Mouse (Mus musculus): Measurements from ENCODE around the gene Nefh. TPM values are rescaled to one million over a fixed set of nuclear protein-coding genes. Genes with fewer than 3 reads are reported as not detected.

Nefh gene
- polyA plus RNA-seq, 1 experiment from 2014 or later, result 0.05 TPM

DNA sequence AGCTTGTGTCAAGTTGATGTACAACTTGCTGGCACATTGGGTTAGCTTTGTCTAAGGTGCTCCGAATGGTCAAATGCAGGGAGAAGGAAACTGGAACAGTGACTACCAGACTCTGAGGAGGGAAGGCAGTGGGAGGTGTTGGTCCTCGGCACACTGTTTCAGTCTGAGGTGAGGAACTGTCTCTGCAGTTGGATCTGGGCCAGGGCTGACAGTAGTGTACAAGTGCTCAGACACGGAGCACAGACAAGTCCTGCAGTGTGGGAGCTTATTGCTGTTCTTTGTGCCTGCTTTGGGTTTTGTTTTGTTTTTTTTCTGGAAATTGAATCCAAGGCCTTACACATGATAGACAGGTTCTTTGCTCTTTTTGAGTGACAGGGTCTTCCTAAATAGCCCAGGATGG is 35.1 kb upstream of the Nefh start:
- ChIA-PET CTCF (interaction anchor here (1.1 to 2.0 kb wide), 4 partner anchors 10 to 83 kb away, joined by 3 to 14 read pairs (median 4); no protein-coding TSS in a partner anchor), POLR2A (interaction anchor here (0.6 kb wide), 1 partner anchor 83 kb away, joined by 3 read pairs; no protein-coding TSS in a partner anchor)
- ATAC-seq (no peak), DNase-seq (ENCODE audit: low read depth, low spot score) (no peak)
- H3K27me3 ChIP-seq, result peaks cover 5% of the 10 kb centered on the region
- in situ Hi-C loops (cut with MboI; ENCODE audit: low pct_unique_long_range_greater_than_20kb), result no loop called here
- no peak for TF ChIP-seq CTCF (IDR thresholded peaks at IDR 0.05)

DNA sequence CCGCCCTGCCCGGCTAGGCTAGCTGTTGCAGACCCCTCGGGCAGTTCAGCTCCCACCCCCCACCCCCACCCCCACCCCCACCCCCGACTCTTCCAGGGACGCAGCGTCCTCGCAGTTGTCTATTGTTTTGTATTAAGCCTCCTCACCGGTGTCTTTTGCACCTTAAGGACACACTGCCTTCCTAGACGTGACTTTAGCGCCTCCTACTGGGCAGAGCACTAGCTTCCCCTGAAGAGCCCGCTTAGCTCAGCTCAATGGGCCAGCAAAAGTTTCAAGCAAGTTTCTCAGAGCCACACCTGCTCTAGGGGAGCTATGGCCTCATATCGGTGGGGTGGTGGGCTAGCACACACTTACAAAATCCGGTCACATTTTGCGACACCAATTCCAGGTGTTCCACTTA is 27.8 kb upstream of the Nefh start:
- TF ChIP-seq CTCF (IDR thresholded peaks at IDR 0.05), result peak; percentile 81
- DNase-seq (ENCODE audit: low read depth, low spot score) (no peak), ATAC-seq (no peak)
- peaks cover 9% of the 10 kb centered on the region for H3K27me3 ChIP-seq
- CTCF ChIA-PET, result interaction anchor here (0.8 to 2.5 kb wide), 12 partner anchors 9 to 76 kb away, joined by 3 to 12 read pairs (median 4); no protein-coding TSS in a partner anchor
- in situ Hi-C loops (cut with MboI; ENCODE audit: low pct_unique_long_range_greater_than_20kb), result loop anchor here (5.0 kb wide), 1 partner anchor 58 kb away; no protein-coding TSS in a partner anchor
- POLR2A ChIA-PET, result no interaction called here

DNA sequence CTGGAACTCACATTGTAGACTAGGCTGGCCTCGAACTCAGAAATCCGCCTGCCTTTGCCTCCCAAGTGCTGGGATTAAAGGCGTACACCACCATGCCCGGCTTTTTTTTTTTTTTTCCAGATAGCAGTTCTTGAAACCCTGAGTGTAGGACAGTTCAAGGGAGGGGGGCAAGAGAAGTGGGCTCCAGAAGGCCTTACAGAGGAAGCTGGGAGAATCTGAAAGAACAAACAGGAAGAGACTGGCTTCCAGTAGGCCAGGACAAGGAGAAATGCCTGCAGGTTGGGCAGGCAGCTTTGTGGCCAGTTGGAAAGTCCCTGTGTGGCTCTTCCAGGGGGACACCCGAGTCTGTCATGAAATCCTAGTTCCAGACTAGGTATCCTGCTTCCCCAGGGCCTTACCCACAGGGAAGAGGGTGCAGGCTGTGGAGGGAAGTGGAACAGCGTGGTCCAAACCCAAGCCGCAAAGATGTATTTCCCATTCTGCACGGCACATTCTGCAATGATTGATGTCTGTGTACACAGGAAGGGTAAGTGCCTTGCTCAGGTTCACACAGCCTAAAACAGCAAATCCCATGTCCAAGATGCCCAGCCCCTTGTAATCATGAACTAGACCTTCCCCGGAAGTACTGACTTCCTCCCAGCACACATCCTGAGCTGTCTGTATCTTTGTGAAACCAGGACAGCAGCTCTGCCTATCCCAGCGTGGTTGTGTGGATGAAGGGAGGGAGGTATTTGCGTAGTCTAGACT is 26.7 kb upstream of the Nefh start:
- TF ChIP-seq CTCF (IDR thresholded peaks at IDR 0.05), result no peak
- DNase-seq (ENCODE audit: low read depth, low spot score) (no peak), ATAC-seq (no peak)
- CTCF ChIA-PET, result interaction anchor here (1.5 to 2.8 kb wide), 7 partner anchors 9 to 73 kb away, joined by 4 to 20 read pairs (median 5); no protein-coding TSS in a partner anchor
- POLR2A ChIA-PET, result interaction anchor here (0.6 kb wide), 1 partner anchor 43 kb away, joined by 4 read pairs; no protein-coding TSS in a partner anchor
- in situ Hi-C loops (cut with MboI; ENCODE audit: low pct_unique_long_range_greater_than_20kb), result loop anchor here (5.0 to 25.0 kb wide), 2 partner anchors 57 to 937 kb away; partner anchors contain the start of gene Sec14l4
- H3K27me3 ChIP-seq, result peaks cover 9% of the 10 kb centered on the region

DNA sequence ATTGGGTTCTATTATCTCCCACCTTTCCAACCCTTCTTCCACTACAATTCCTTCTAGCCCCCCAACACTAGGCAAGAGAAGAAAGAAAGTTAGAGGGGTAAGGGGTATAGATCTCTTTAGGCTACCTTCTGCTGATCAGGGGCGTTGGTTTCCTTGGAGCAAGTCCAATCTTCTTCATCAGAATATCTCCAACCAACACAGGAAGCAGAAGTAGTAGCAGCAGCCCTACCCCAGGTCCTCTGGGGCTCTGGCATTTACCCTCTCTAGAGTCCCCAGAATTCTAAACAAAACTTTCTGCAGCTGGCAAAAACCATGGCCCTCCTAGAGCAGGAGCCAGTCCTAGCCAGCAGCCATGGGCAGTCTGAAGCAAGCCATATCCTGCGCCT is 26.0 kb upstream of the Nefh start:
- in situ Hi-C loops (cut with MboI; ENCODE audit: low pct_unique_long_range_greater_than_20kb), result loop anchor here (25.0 kb wide), 1 partner anchor 937 kb away; the partner anchor contains the start of gene Sec14l4

DNA sequence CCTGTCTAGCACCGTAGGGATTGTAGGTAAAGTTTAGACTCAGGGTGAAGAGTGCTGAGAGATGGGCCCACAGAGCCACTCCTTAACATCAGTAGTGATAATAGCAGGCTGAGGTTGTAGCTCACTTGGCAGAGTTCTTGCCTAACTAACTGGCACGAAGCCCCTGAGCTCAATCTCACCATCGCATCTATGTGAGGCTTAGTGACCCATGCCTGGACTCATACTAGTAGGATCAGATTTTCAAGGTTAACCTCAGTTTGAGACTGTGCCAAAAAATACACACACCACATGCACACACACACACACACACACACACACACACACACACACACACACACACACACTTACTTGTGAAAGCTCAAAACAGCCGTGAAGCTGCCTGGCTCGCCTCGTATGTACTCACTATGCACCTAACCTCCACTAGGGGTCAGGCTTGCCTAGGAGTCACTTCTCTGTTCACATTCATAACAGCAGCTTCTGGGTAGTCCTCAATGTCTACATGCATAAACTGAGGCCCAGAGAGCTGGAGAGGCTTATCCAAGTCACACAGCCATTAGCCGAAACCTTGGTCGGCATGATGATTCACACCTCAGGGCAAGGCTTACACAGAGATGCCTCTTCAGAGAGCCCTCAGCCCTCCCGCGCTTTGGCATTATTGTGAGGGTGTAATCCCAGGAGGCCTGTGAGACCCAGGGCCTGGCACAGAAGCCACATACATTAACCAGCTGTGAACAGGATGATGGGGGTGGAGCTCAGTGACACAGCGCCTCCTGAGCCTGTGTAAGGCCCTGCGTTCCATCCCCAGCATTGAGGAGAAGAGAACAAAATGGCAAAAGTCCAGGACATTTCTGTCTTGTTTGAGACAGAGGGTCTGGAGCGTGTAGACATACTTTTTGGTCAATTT is 25.4 kb upstream of the Nefh start:
- ATAC-seq, result peak; percentile 53
- in situ Hi-C loops (cut with MboI; ENCODE audit: low pct_unique_long_range_greater_than_20kb), result loop anchor here (25.0 kb wide), 1 partner anchor 936 kb away; the partner anchor contains the start of gene Sec14l4
- peak; percentile 73 for TF ChIP-seq CTCF (IDR thresholded peaks at IDR 0.05)
- ChIA-PET CTCF (interaction anchor here (0.8 to 2.8 kb wide), 16 partner anchors 9 to 90 kb away, joined by 3 to 20 read pairs (median 4); partner anchors contain the start of gene Ap1b1), POLR2A (no interaction called here)
- DNase-seq (ENCODE audit: low read depth, low spot score), result no peak
- peaks cover 9% of the 10 kb centered on the region for H3K27me3 ChIP-seq

More for the DNA sequence above, 26.0 kb upstream of the Nefh start:
- no peak for TF ChIP-seq CTCF (IDR thresholded peaks at IDR 0.05)
- ATAC-seq (no peak), DNase-seq (ENCODE audit: low read depth, low spot score) (no peak)
- POLR2A ChIA-PET, result no interaction called here
- CTCF ChIA-PET, result interaction anchor here (0.9 to 2.8 kb wide), 14 partner anchors 9 to 91 kb away, joined by 3 to 20 read pairs (median 5); partner anchors contain the start of gene Ap1b1
- H3K27me3 ChIP-seq, result peaks cover 9% of the 10 kb centered on the region

DNA sequence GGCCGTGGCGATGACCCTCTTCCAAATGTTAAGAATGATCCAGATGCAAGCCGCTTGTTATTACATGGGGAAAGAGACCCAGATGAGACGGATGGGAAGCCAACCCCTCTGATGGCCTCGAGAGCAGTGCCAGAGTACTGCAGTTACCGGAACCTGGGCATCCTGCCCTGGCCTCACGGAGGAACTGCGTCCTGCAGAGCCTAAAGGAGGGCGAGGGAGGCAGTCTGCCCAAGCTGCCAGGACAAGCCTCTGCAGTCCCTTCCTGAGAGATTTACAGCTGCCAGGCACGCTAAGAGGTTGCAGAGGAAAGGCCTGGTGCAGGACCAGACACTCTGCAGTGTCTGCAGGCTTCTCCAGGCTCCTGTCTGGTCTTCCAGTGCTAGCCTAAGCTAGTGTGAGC is 20.5 kb upstream of the Nefh start:
- POLR2A ChIA-PET, result no interaction called here
- H3K27me3 ChIP-seq, result peaks cover 12% of the 10 kb centered on the region
- CTCF ChIA-PET, result no interaction called here
- in situ Hi-C loops (cut with MboI; ENCODE audit: low pct_unique_long_range_greater_than_20kb), result loop anchor here (25.0 kb wide), 1 partner anchor 931 kb away; the partner anchor contains the start of gene Sec14l4
- ATAC-seq (no peak), DNase-seq (ENCODE audit: low read depth, low spot score) (no peak)
- TF ChIP-seq CTCF (IDR thresholded peaks at IDR 0.05), result no peak

DNA sequence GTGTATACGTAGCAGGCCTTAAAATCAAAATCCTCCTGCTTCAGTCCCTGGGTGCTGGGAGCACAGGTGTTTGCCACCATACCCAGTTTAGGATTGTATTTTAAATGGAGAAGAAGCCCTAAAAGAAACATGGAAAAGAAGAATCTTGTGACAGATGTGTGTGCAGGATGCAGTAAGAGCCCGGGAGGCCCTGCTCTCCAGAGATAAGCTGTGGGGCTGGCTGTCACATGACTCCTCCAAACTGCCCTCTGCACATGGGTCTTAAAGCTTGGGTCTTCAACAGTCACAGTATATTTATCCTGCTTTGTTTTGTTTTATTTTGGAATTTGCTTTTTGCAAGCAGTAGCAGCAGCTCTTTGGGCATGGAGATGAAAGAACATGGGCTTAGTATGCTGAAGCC is 19.7 kb upstream of the Nefh start:
- in situ Hi-C loops (cut with MboI; ENCODE audit: low pct_unique_long_range_greater_than_20kb), result loop anchor here (25.0 kb wide), 1 partner anchor 930 kb away; the partner anchor contains the start of gene Sec14l4
- no peak for DNase-seq (ENCODE audit: low read depth, low spot score)
- peaks cover 19% of the 10 kb centered on the region for H3K27me3 ChIP-seq
- POLR2A ChIA-PET, result no interaction called here
- TF ChIP-seq CTCF (IDR thresholded peaks at IDR 0.05), result no peak
- CTCF ChIA-PET, result no interaction called here
- ATAC-seq, result no peak

DNA sequence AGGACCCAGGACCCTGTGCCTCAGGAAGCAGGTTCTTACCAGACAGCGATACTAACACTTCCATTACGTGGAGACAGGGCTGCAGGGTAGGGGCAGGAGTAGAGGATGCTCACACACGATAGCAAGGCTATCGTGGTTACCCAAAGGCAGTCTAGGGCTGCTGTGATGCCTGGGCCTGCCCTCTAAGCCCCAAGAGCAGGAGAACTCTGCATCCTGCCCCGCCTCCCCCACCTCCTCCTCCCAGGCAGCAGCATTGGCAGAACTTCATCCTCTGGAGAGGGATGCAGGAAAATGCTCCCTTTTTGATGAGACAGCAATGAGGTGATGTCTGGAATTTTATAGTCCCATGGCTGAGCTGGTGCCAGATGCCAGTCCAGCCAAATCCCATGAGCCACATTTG is 19.0 kb upstream of the Nefh start:
- H3K27me3 ChIP-seq, result peaks cover 19% of the 10 kb centered on the region
- ChIA-PET CTCF (no interaction called here), POLR2A (interaction anchor here (0.6 kb wide), 1 partner anchor 70 kb away, joined by 3 read pairs; no protein-coding TSS in a partner anchor)
- in situ Hi-C loops (cut with MboI; ENCODE audit: low pct_unique_long_range_greater_than_20kb), result loop anchor here (25.0 kb wide), 1 partner anchor 930 kb away; the partner anchor contains the start of gene Sec14l4
- ATAC-seq (no peak), DNase-seq (ENCODE audit: low read depth, low spot score) (no peak)
- no peak for TF ChIP-seq CTCF (IDR thresholded peaks at IDR 0.05)

DNA sequence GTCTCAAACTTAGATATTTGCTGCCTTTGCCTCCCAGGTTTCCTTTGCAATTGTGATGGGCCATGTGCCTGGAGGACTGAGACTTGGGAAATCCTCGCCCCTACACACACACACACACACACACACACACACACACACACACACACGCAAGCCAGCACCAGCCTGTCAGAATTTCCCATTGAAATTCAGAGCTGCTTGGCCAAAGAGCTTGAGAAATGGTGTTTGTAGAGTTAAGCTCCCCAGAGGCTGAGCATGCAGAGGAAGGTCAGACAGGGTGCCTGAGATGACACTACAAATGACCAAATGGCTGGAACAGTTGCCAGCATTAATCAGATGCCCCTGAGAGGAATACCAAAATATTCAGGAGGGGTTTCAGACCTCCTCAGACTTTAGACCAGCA is 18.5 kb upstream of the Nefh start:
- ATAC-seq, result no peak
- H3K27me3 ChIP-seq, result peaks cover 23% of the 10 kb centered on the region
- POLR2A ChIA-PET, result interaction anchor here (0.6 kb wide), 1 partner anchor 69 kb away, joined by 3 read pairs; no protein-coding TSS in a partner anchor
- no peak for DNase-seq (ENCODE audit: low read depth, low spot score)
- in situ Hi-C loops (cut with MboI; ENCODE audit: low pct_unique_long_range_greater_than_20kb), result loop anchor here (25.0 kb wide), 1 partner anchor 929 kb away; the partner anchor contains the start of gene Sec14l4
- TF ChIP-seq CTCF (IDR thresholded peaks at IDR 0.05), result no peak
- CTCF ChIA-PET, result no interaction called here
